Mouse (Mus musculus) liver, postnatal 0 days (tissue): ENCODE measurements around the gene Serping1.
"Not testable (repeated sequence)": the region's sequence is repeated elsewhere in the genome, so short reads cannot be mapped to it uniquely, and the experiment has no call there.

Experiments used
- CTCF ChIP-seq: sonication (generic); IDR thresholded peaks from 2 replicates; pipeline ENCODE4 v1.5.1; 2016; ENCODE audit warnings: antibody characterized with exemption, low read depth
- EP300 ChIP-seq: IDR thresholded peaks from 2 replicates; pipeline ENCODE4 v1.6.1; 2016; ENCODE audit warnings: antibody characterized with exemption, low read depth, mild to moderate bottlenecking

GRCm38 (mm10) chr2:84728191-84728590 is 47.1 kb downstream of the Serping1 start:
- TF ChIP-seq CTCF, EP300: not testable (repeated sequence)
